Mouse (Mus musculus) MEL (cell line): ENCODE results near the gene Cox4i2.

Source experiments
- BHLHE40 ChIP-seq: IDR thresholded peaks from 2 replicates; pipeline ENCODE4 v1.6.1; 2012; ENCODE audit warnings: low read depth, mild to moderate bottlenecking, inconsistent platforms, low read length, improper control_type of control experiment, borderline replicate concordance
- CHD2 ChIP-seq: IDR thresholded peaks from 2 replicates; pipeline ENCODE4 v1.6.1; 2011; ENCODE audit warnings: low read length, improper control_type of control experiment
- CTCF ChIP-seq, 3 experiments: IDR thresholded peaks in 2 of 3; conservative IDR thresholded peaks in 1 of 3; 2 replicates each; pipeline ENCODE4 v1.5.1; 2011 to 2012; ENCODE audit warnings: low read length in 3 of 3, low read depth in 2 of 3, mild to moderate bottlenecking in 2 of 3, improper control_type of control experiment in 1 of 3, inconsistent platforms in 1 of 3, mixed read lengths in 1 of 3, moderate library complexity in 1 of 3; ENCODE audit not compliant: control insufficient read depth in 1 of 3, insufficient read depth in 1 of 3, poor library complexity in 1 of 3, severe bottlenecking in 1 of 3
- EP300 ChIP-seq, 2 experiments: IDR thresholded peaks; 2 replicates each; pipeline ENCODE4 v1.6.1; 2011; ENCODE audit warnings: improper control_type of control experiment in 2 of 2, low read length in 2 of 2, low read depth in 1 of 2, mild to moderate bottlenecking in 1 of 2
- JUND ChIP-seq: IDR thresholded peaks from 2 replicates; pipeline ENCODE4 v1.6.1; 2011; ENCODE audit warnings: low read depth, mild to moderate bottlenecking, improper control_type of control experiment, low read length
- MYC ChIP-seq: IDR thresholded peaks from 2 replicates; pipeline ENCODE4 v1.6.1; 2011; ENCODE audit warnings: low read depth, mild to moderate bottlenecking, low read length, improper control_type of control experiment, moderate library complexity
- POLR2A ChIP-seq, 2 experiments: IDR thresholded peaks; 2 replicates each; pipeline ENCODE4 v1.6.1; 2011 to 2012; ENCODE audit warnings: low read length in 2 of 2, mild to moderate bottlenecking in 2 of 2, control low read depth in 1 of 2, improper control_type of control experiment in 1 of 2, low read depth in 1 of 2, moderate library complexity in 1 of 2; ENCODE audit not compliant: control insufficient read depth in 1 of 2, insufficient read depth in 1 of 2, poor library complexity in 1 of 2
- SMC3 ChIP-seq: IDR thresholded peaks from 2 replicates; pipeline ENCODE4 v1.6.1; 2011; ENCODE audit warnings: low read depth, low read length, improper control_type of control experiment
- TAL1 ChIP-seq: IDR thresholded peaks from 2 replicates; pipeline ENCODE4 v1.6.1; 2012; ENCODE audit warnings: mild to moderate bottlenecking, inconsistent platforms, low read length, moderate library complexity, mixed read lengths
- TBP ChIP-seq: IDR thresholded peaks from 2 replicates; pipeline ENCODE4 v1.8.0; 2011; ENCODE audit warnings: low read depth, low read length, improper control_type of control experiment
- TCF12 ChIP-seq: IDR thresholded peaks from 2 replicates; pipeline ENCODE4 v1.6.1; 2014; ENCODE audit warnings: low read depth, mild to moderate bottlenecking, inconsistent platforms, low read length, improper control_type of control experiment, moderate library complexity
- UBTF ChIP-seq: IDR thresholded peaks from 2 replicates; pipeline ENCODE4 v1.6.1; 2012; ENCODE audit warnings: low read depth, mild to moderate bottlenecking, inconsistent platforms, low read length, improper control_type of control experiment, moderate library complexity, borderline replicate concordance; ENCODE audit not compliant: insufficient read depth
- ZC3H11A ChIP-seq: IDR thresholded peaks from 2 replicates; pipeline ENCODE4 v1.6.1; 2012; ENCODE audit warnings: low read depth, mild to moderate bottlenecking, inconsistent platforms, low read length, improper control_type of control experiment

DNA sequence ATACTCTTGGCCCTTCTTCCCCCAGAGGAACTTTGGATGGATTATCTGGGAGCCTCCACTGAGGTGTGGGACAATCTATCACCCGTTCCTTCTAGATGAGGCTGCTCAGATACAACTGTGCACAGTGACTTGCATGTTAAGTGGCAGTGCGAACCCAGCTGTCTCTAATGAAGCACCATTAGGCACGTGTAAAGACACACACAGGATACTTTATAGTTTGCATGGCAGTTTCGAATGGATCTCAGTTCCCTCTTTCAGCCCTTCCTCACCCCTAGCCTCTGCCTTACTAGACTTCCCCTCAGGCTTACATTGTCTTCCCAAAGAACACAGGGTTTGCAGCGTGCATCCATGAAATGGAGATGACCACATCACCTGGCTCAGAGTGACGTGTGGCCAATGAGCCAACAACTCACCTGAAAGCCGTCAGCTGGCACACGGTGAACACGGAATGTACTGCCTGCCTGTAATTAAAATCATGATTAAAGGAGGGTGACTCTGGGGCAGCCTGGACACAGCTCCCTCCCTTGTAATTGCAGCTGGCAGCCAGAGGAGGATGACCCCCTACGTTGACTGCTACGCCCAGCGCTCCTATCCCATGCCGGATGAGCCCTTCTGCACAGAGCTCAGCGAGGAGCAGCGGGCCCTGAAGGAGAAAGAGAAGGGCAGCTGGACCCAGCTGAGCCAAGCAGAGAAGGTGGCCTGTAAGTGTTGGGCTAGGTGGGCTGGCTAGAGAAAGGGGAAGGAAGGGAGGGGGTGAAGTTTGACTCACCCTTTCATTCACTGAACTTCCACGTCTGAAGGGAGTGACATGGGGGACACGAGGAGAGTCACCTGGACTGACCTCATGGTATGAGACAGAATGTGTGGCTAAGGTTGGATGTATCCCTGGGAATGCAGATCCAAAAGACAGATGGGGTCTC is 2.8 kb downstream of the Cox4i2 start:
- TF ChIP-seq POLR2A (IDR thresholded peaks at IDR 0.05; ENCODE audit: control insufficient read depth in 1 of 2, insufficient read depth in 1 of 2, low read depth in 1 of 2, low read length in 2 of 2, poor library complexity in 1 of 2) (no peak), CHD2 (no peak), MYC (no peak), CTCF (IDR thresholded peaks at IDR 0.05 in 2 of 3, conservative IDR thresholded peaks at IDR 0.05 in 1 of 3; ENCODE audit: control insufficient read depth in 1 of 3, insufficient read depth in 1 of 3, low read depth in 2 of 3, low read length in 3 of 3, poor library complexity in 1 of 3, severe bottlenecking in 1 of 3) (no peak), ZC3H11A (no peak), TCF12 (no peak), UBTF (no peak), JUND (no peak), BHLHE40 (no peak), SMC3 (no peak), TBP (no peak), TAL1 (no peak), EP300 (IDR thresholded peaks at IDR 0.05; ENCODE audit: low read depth in 1 of 2, low read length in 2 of 2) (no peak)
